Mouse (Mus musculus): ENCODE data around the gene 2010111I01Rik. TPM values are rescaled to one million over a fixed set of nuclear protein-coding genes. Genes with fewer than 3 reads are reported as not detected.

The 2010111I01Rik gene
- total and polyA plus RNA-seq, 3 experiments, result 13.3 to 19.8 (median 14.4) TPM

- Histone ChIP-seq H3K36me3 (replicated peaks in 1 of 2; ENCODE audit: control insufficient read depth in 1 of 2, insufficient read depth in 1 of 2, low read length in 1 of 2) (peaks cover 16 to 61% of the 10 kb centered on the region in 2 experiments), H3K4me2 (ENCODE audit: insufficient read depth, low read depth, poor library complexity, severe bottlenecking) (no peak overlapping the region), H3K9me3 (replicated peaks; ENCODE audit: low read length) (no peaks in the 10 kb centered on the region), H3K27me3 (replicated peaks) (no peaks in the 10 kb centered on the region), H3K9ac (ENCODE audit: insufficient read depth, low read depth) (no peak overlapping the region), H3K79me2 (replicated peaks; ENCODE audit: control insufficient read depth, extremely low read depth, insufficient read depth, poor library complexity, severe bottlenecking) (no peaks in the 10 kb centered on the region), H3K4me3 (replicated peaks in 1 of 3; ENCODE audit: low read depth in 2 of 3, low read length in 2 of 3, poor library complexity in 1 of 3) (no peak overlapping the region), H3K27ac (ENCODE audit: insufficient read depth, low read depth) (no peak overlapping the region), H3K4me1 (ENCODE audit: control insufficient read depth in 1 of 2, insufficient read depth in 2 of 2) (no peaks in the 10 kb centered on the region)
- dilution Hi-C loops (cut with MboI; ENCODE audit: extremely low pct_ligation_motif_present, extremely low pct_unique_long_range_greater_than_20kb, low sequenced_read_pairs) (no loop called here), in situ Hi-C loops (cut with MboI; ENCODE audit: low pct_ligation_motif_present, low pct_unique_long_range_greater_than_20kb, low sequenced_read_pairs) (loop anchor here (5.0 kb wide), 1 partner anchor 268 kb away; no protein-coding TSS in a partner anchor)
- no peak for DNase-seq (ENCODE audit: extremely low read depth)
- TF ChIP-seq JUND (conservative IDR thresholded peaks at IDR 0.05; ENCODE audit: low read depth, low read length), result no peak
- TF ChIP-seq MAFK (IDR thresholded peaks at IDR 0.05; ENCODE audit: insufficient replicate concordance, low read length), result no peak
- no peak for TF ChIP-seq RAD21 (IDR thresholded peaks at IDR 0.05; ENCODE audit: low read depth, low read length)
- TF ChIP-seq ZMIZ1 (IDR thresholded peaks at IDR 0.05; ENCODE audit: low read depth, low read length), result no peak
- no peak for TF ChIP-seq PAX5 (IDR thresholded peaks at IDR 0.05; ENCODE audit: low read length)
- no peak for TF ChIP-seq MEF2A (IDR thresholded peaks at IDR 0.05; ENCODE audit: borderline replicate concordance, low read depth, low read length)
- no peak for TF ChIP-seq RCOR1 (conservative IDR thresholded peaks at IDR 0.05; ENCODE audit: low read depth, low read length)
- TF ChIP-seq MXI1 (IDR thresholded peaks at IDR 0.05; ENCODE audit: low read depth, low read length), result no peak
- no peak for TF ChIP-seq ZKSCAN1 (IDR thresholded peaks at IDR 0.05; ENCODE audit: borderline replicate concordance, low read depth, low read length)
- TF ChIP-seq HCFC1 (IDR thresholded peaks at IDR 0.05; ENCODE audit: low read depth, low read length), result no peak
- no peak for TF ChIP-seq MAZ (IDR thresholded peaks at IDR 0.05; ENCODE audit: low read depth, low read length)
- TF ChIP-seq ELF1 (IDR thresholded peaks at IDR 0.05; ENCODE audit: low read depth, low read length), result no peak
- TF ChIP-seq KAT2A (IDR thresholded peaks at IDR 0.05; ENCODE audit: insufficient replicate concordance, low read length), result no peak
- no peak for TF ChIP-seq BHLHE40 (IDR thresholded peaks at IDR 0.05; ENCODE audit: low read depth, low read length)
- TF ChIP-seq E2F4 (IDR thresholded peaks at IDR 0.05; ENCODE audit: insufficient replicate concordance, low read depth, low read length), result no peak
- TF ChIP-seq IRF4 (IDR thresholded peaks at IDR 0.05; ENCODE audit: low read depth, low read length), result no peak
- TF ChIP-seq MYC (IDR thresholded peaks at IDR 0.05; ENCODE audit: low read depth, low read length), result no peak
Observed at GRCm38 (mm10) chr13:63315777-63316176, 351.1 kb downstream of the 2010111I01Rik start.

GRCm38 (mm10) chr13:63316407-63316806 is 351.7 kb downstream of the 2010111I01Rik start:
- H3K27me3 ChIP-seq (replicated peaks), result no peaks in the 10 kb centered on the region
- in situ Hi-C loops (cut with MboI; ENCODE audit: low pct_ligation_motif_present, low pct_unique_long_range_greater_than_20kb, low sequenced_read_pairs) (loop anchor here (5.0 kb wide), 1 partner anchor 269 kb away; no protein-coding TSS in a partner anchor), dilution Hi-C loops (cut with MboI; ENCODE audit: extremely low pct_ligation_motif_present, extremely low pct_unique_long_range_greater_than_20kb, low sequenced_read_pairs) (no loop called here)
- no peaks in the 10 kb centered on the region for H3K4me1 ChIP-seq (ENCODE audit: control insufficient read depth in 1 of 2, insufficient read depth in 2 of 2)
- H3K27ac ChIP-seq (ENCODE audit: insufficient read depth, low read depth), result no peak overlapping the region
- no peaks in the 10 kb centered on the region for H3K79me2 ChIP-seq (replicated peaks; ENCODE audit: control insufficient read depth, extremely low read depth, insufficient read depth, poor library complexity, severe bottlenecking)
- DNase-seq (ENCODE audit: extremely low read depth), result no peak
- H3K4me3 ChIP-seq (replicated peaks in 1 of 3; ENCODE audit: low read depth in 2 of 3, low read length in 2 of 3, poor library complexity in 1 of 3), result no peak overlapping the region
- TF ChIP-seq ZMIZ1 (IDR thresholded peaks at IDR 0.05; ENCODE audit: low read depth, low read length) (no peak), EP300 (IDR thresholded peaks at IDR 0.05; ENCODE audit: low read length) (no peak)
- no peak overlapping the region for H3K4me2 ChIP-seq (ENCODE audit: insufficient read depth, low read depth, poor library complexity, severe bottlenecking)
- peaks cover 16 to 62% of the 10 kb centered on the region in 2 experiments for H3K36me3 ChIP-seq (replicated peaks in 1 of 2; ENCODE audit: control insufficient read depth in 1 of 2, insufficient read depth in 1 of 2, low read length in 1 of 2)
- no peak overlapping the region for H3K9ac ChIP-seq (ENCODE audit: insufficient read depth, low read depth)
- no peaks in the 10 kb centered on the region for H3K9me3 ChIP-seq (replicated peaks; ENCODE audit: low read length)

Measured in CH12.LX (cell line).